Mouse (Mus musculus): ENCODE data around the gene Nid1. TPM values are rescaled to one million over a fixed set of nuclear protein-coding genes. Genes with fewer than 3 reads are reported as not detected.
A peak's percentile ranks its signal among the peaks of the same experiment; 100 is the strongest.
"Not testable (repeated sequence)": the region's sequence is repeated elsewhere in the genome, so short reads cannot be mapped to it uniquely, and the experiment has no call there.

Gene Nid1
- total and polyA plus RNA-seq, 2 experiments from 2014 or later = 21.6 to 53.5 TPM

- no peak for TF ChIP-seq CTCF (IDR thresholded peaks at IDR 0.05; ENCODE audit: low read depth)
- Histone ChIP-seq H3K4me3 (ENCODE audit: low read depth, low read length) (no peak overlapping the region), H3K9me3 (ENCODE audit: low read length) (no peaks in the 10 kb centered on the region), H3K4me2 (ENCODE audit: low read depth) (no peak overlapping the region), H3K4me1 (ENCODE audit: insufficient read depth) (no peaks in the 10 kb centered on the region), H3K36me3 (ENCODE audit: insufficient read depth) (no peaks in the 10 kb centered on the region), H3K27me3 (ENCODE audit: insufficient read depth, low read length) (no peaks in the 10 kb centered on the region), H3K9ac (no peak overlapping the region), H3K27ac (ENCODE audit: low read depth, low read length) (no peak overlapping the region)
- DNase-seq = no peak
- no peak for ATAC-seq
- 72% methylated on average over 4 of the region's 4 CpGs for WGBS
Measured at GRCm38 (mm10) chr13:13461446-13462192, 24.3 kb downstream of the Nid1 start.

DNA sequence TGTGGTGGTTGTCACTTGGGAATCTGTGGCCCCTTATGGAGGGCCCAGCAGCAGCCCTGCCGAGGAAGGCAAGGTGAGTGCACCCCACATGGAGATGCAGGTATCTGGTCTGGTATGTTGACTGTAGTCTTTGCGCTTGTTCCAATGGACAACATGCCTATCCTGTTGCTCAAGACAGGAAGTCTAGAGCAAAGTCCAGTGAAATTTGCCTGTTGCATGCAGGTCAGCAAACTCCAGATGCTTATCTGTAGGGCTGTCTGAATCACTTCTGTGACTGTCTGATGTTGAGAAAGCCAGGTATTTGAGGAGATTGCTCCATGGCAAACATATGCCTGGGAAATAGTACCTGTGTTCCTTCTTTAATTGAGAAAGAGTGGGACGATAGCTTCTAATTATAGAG is 26.6 kb downstream of the Nid1 start:
- no peak for DNase-seq
- H3K27me3 ChIP-seq (ENCODE audit: insufficient read depth, low read length) = no peaks in the 10 kb centered on the region
- no peak for ATAC-seq
- no peak overlapping the region for H3K9ac ChIP-seq
- 97% methylated on average over 3 of the region's 3 CpGs for WGBS
- H3K36me3 ChIP-seq (ENCODE audit: insufficient read depth) = no peaks in the 10 kb centered on the region
- H3K4me2 ChIP-seq (ENCODE audit: low read depth) = no peak overlapping the region
- TF ChIP-seq CTCF (IDR thresholded peaks at IDR 0.05; ENCODE audit: low read depth) = no peak
- H3K4me1 ChIP-seq (ENCODE audit: insufficient read depth) = no peaks in the 10 kb centered on the region
- H3K9me3 ChIP-seq (ENCODE audit: low read length) = no peaks in the 10 kb centered on the region
- H3K27ac ChIP-seq (ENCODE audit: low read depth, low read length) = no peak overlapping the region
- no peak overlapping the region for H3K4me3 ChIP-seq (ENCODE audit: low read depth, low read length)

DNA sequence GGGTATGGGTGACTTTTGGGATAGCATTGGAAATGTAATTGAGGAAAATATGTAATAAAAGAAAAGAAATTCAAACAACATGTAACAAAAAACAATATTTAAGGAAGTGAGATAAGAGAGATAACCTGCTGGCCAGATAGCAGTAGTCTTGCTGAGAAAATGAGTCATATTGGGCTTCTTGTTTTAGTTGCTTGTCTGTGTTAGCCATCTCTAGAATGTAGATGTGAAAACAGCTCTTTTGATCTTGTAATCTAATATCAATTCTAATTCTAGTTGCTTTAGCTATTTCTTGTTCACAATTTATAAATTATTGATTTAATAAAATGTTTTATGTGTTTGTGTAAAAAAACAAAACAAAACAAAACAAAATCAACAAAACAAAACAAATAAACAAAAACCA is 29.9 kb downstream of the Nid1 start:
- not testable (repeated sequence) for DNase-seq; H3K36me3 ChIP-seq (ENCODE audit: insufficient read depth); H3K9me3 ChIP-seq (ENCODE audit: low read length); H3K4me2 ChIP-seq (ENCODE audit: low read depth); H3K9ac ChIP-seq; ATAC-seq; H3K4me3 ChIP-seq (ENCODE audit: low read depth, low read length); H3K4me1 ChIP-seq (ENCODE audit: insufficient read depth); H3K27me3 ChIP-seq (ENCODE audit: insufficient read depth, low read length); H3K27ac ChIP-seq (ENCODE audit: low read depth, low read length)

DNA sequence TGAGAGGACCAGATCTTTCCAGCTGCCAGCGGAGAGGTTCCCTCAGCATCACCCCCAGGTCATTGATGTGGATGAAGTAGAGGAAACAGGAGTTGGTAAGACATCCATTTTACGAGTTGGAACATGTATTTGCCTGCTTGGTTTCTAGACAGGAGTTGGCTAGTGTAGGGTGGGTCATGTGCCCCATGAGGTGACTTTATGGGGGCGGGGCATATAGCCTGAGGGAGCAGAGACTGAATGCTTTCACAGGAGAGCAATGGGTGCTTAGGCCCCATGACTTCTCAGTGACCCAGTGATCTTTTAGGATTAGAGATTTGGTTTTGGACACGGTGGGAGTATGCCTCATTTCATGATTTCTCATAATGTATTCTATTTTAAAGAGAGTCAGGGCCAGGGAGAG is 31.2 kb downstream of the Nid1 start:
- Histone ChIP-seq H3K27ac (ENCODE audit: low read depth, low read length) (no peak overlapping the region), H3K9ac (no peak overlapping the region), H3K27me3 (ENCODE audit: insufficient read depth, low read length) (no peaks in the 10 kb centered on the region), H3K9me3 (ENCODE audit: low read length) (no peaks in the 10 kb centered on the region), H3K4me2 (ENCODE audit: low read depth) (no peak overlapping the region), H3K4me3 (ENCODE audit: low read depth, low read length) (no peak overlapping the region), H3K36me3 (ENCODE audit: insufficient read depth) (no peaks in the 10 kb centered on the region), H3K4me1 (ENCODE audit: insufficient read depth) (no peaks in the 10 kb centered on the region)
- 82% methylated on average over 4 of the region's 4 CpGs for WGBS
- ATAC-seq (no peak), DNase-seq (no peak)
- TF ChIP-seq CTCF (IDR thresholded peaks at IDR 0.05; ENCODE audit: low read depth) = no peak

DNA sequence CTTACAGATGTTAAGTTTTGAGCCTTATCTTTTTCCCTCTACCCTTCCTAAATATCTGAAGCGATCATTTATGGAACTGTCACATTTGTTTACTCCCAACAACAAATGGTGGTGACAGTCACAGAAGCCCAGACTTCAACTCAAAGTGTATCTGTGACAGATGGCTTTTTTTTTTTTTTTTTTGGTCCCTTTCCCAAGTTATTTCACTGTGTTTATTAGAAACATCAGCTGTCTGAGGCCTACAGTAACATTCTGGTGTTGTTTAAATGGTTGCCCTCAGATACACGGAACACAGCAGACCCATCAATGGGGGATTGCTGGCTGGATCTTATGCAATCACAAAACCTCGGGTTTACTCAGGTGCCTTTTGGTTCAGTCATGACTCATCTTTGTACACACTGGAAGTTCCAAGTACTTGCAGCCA is 34.0 kb downstream of the Nid1 start:
- DNase-seq = peak; percentile 25
- 63% methylated on average over 3 of the region's 3 CpGs for WGBS
- Histone ChIP-seq H3K9me3 (ENCODE audit: low read length) (no peaks in the 10 kb centered on the region), H3K4me1 (ENCODE audit: insufficient read depth) (no peaks in the 10 kb centered on the region), H3K27ac (ENCODE audit: low read depth, low read length) (no peak overlapping the region), H3K4me2 (ENCODE audit: low read depth) (no peak overlapping the region), H3K9ac (no peak overlapping the region), H3K27me3 (ENCODE audit: insufficient read depth, low read length) (no peaks in the 10 kb centered on the region), H3K4me3 (ENCODE audit: low read depth, low read length) (no peak overlapping the region), H3K36me3 (ENCODE audit: insufficient read depth) (no peaks in the 10 kb centered on the region)
- ATAC-seq = peak; percentile 71
- no peak for TF ChIP-seq CTCF (IDR thresholded peaks at IDR 0.05; ENCODE audit: low read depth)

GRCm38 (mm10) chr13:13474464-13474863 is 37.1 kb downstream of the Nid1 start:
- not testable (repeated sequence) for H3K4me2 ChIP-seq (ENCODE audit: low read depth); H3K9me3 ChIP-seq (ENCODE audit: low read length); H3K4me3 ChIP-seq (ENCODE audit: low read depth, low read length); H3K27ac ChIP-seq (ENCODE audit: low read depth, low read length); H3K27me3 ChIP-seq (ENCODE audit: insufficient read depth, low read length); H3K36me3 ChIP-seq (ENCODE audit: insufficient read depth); H3K9ac ChIP-seq; H3K4me1 ChIP-seq (ENCODE audit: insufficient read depth); DNase-seq; ATAC-seq
- WGBS = 74% methylated on average over 2 of the region's 3 CpGs

DNA sequence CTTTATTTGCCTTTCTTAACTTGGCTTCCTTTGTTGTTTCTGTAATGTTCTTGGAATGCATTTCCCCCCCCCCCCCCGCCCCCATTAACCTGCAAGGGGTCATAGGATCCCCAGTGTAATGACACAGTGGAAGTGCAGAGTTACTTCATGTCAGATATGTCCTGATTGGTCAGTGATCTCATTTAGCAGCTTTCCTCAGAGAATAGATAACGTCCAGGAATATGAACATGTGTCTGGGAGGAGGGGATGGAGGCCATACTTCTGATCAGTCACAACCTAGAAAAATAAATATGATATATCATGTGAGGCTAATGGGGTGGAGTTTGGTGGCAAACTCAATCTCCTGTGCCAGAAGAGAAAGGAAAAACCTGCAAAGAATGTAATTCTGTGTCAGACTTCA is 37.6 kb downstream of the Nid1 start:
- no peak overlapping the region for H3K27ac ChIP-seq (ENCODE audit: low read depth, low read length)
- TF ChIP-seq CTCF (IDR thresholded peaks at IDR 0.05; ENCODE audit: low read depth) = no peak
- H3K27me3 ChIP-seq (ENCODE audit: insufficient read depth, low read length) = no peaks in the 10 kb centered on the region
- H3K36me3 ChIP-seq (ENCODE audit: insufficient read depth) = no peaks in the 10 kb centered on the region
- H3K9me3 ChIP-seq (ENCODE audit: low read length) = no peaks in the 10 kb centered on the region
- H3K4me1 ChIP-seq (ENCODE audit: insufficient read depth) = no peaks in the 10 kb centered on the region
- H3K4me3 ChIP-seq (ENCODE audit: low read depth, low read length) = no peak overlapping the region
- WGBS = 67% methylated on average over 2 of the region's 2 CpGs
- no peak for ATAC-seq
- no peak overlapping the region for H3K9ac ChIP-seq
- H3K4me2 ChIP-seq (ENCODE audit: low read depth) = no peak overlapping the region
- DNase-seq = no peak

Data from forebrain, postnatal 0 days (tissue).